Mouse (Mus musculus): ENCODE results near the gene Gm32742. TPM values are rescaled to one million over a fixed set of nuclear protein-coding genes. Genes with fewer than 3 reads are reported as not detected.

Gene Gm32742
- 0.07 and 0.08 TPM in 2 replicates for polyA plus RNA-seq (2014; fragmentation: Nextera tagmentation; extraction: Ambion mirVana)

- 47% methylated on average over 6 of the region's 6 CpGs for WGBS
- Histone ChIP-seq H3K36me3 (ENCODE audit: control insufficient read depth, insufficient read depth, low read length) (no peaks in the 10 kb centered on the region), H3K4me2 (ENCODE audit: low read depth, low read length) (no peak within 1 kb of the TSS), H3K4me3 (ENCODE audit: low read depth, low read length) (no peak within 1 kb of the TSS), H3K9ac (ENCODE audit: low read depth, low read length) (no peak within 1 kb of the TSS), H3K27me3 (replicated peaks; ENCODE audit: control insufficient read depth, insufficient read depth, low read length) (peaks cover 9% of the 10 kb centered on the region; the same call in 1 of the 2 replicates), H3K4me1 (ENCODE audit: control insufficient read depth, insufficient read depth, low read length) (peaks cover 5% of the 10 kb centered on the region; the same call in 1 of the 2 replicates), H3K9me3 (ENCODE audit: control insufficient read depth, low read length) (no peaks in the 10 kb centered on the region), H3K27ac (replicated peaks; ENCODE audit: low read depth, low read length) (no peak within 1 kb of the TSS)
- DNase-seq (ENCODE audit: low spot score): no peak
- no peak for ATAC-seq (ENCODE audit: low read depth)
Measured at GRCm38 (mm10) chr9:51165312-51166180, at the start of gene Gm32742. Gene Gm32742 (minus strand): TSS chr9:51165517.

GRCm38 (mm10) chr9:51213729-51214237, 48.5 kb upstream of the Gm32742 start:
- ATAC-seq (ENCODE audit: low read depth): no peak
- no peaks in the 10 kb centered on the region for H3K9me3 ChIP-seq (ENCODE audit: control insufficient read depth, low read length)

GRCm38 (mm10) chr9:51213023-51213728, 47.9 kb upstream of the Gm32742 start, which contains the start of gene Pou2af1:
Gene Pou2af1 (plus strand): TSS chr9:51213708.
- Histone ChIP-seq H3K27ac (replicated peaks; ENCODE audit: low read depth, low read length) (no peak within 1 kb of the TSS), H3K27me3 (replicated peaks; ENCODE audit: control insufficient read depth, insufficient read depth, low read length) (no peaks in the 10 kb centered on the region), H3K4me2 (ENCODE audit: low read depth, low read length) (no peak within 1 kb of the TSS), H3K9ac (ENCODE audit: low read depth, low read length) (no peak within 1 kb of the TSS), H3K4me1 (ENCODE audit: control insufficient read depth, insufficient read depth, low read length) (no peaks in the 10 kb centered on the region), H3K4me3 (ENCODE audit: low read depth, low read length) (no peak within 1 kb of the TSS), H3K36me3 (ENCODE audit: control insufficient read depth, insufficient read depth, low read length) (no peaks in the 10 kb centered on the region), H3K9me3 (ENCODE audit: control insufficient read depth, low read length) (no peaks in the 10 kb centered on the region)
- no peak for ATAC-seq (ENCODE audit: low read depth)
- no peak for DNase-seq (ENCODE audit: low spot score)
- 80% methylated on average over 20 of the region's 20 CpGs for WGBS

More at GRCm38 (mm10) chr9:51213729-51214237, 48.5 kb upstream of the Gm32742 start:
- 82% methylated on average over 6 of the region's 6 CpGs for WGBS
- H3K4me3 ChIP-seq (ENCODE audit: low read depth, low read length): no peak overlapping the region
- DNase-seq (ENCODE audit: low spot score): no peak
- H3K36me3 ChIP-seq (ENCODE audit: control insufficient read depth, insufficient read depth, low read length): no peaks in the 10 kb centered on the region
- H3K4me2 ChIP-seq (ENCODE audit: low read depth, low read length): no peak overlapping the region
- H3K4me1 ChIP-seq (ENCODE audit: control insufficient read depth, insufficient read depth, low read length): no peaks in the 10 kb centered on the region
- H3K9ac ChIP-seq (ENCODE audit: low read depth, low read length): no peak overlapping the region
- H3K27me3 ChIP-seq (replicated peaks; ENCODE audit: control insufficient read depth, insufficient read depth, low read length): no peaks in the 10 kb centered on the region
- H3K27ac ChIP-seq (replicated peaks; ENCODE audit: low read depth, low read length): no peak overlapping the region

- Histone ChIP-seq H3K4me3 (ENCODE audit: low read depth, low read length) (no peak overlapping the region), H3K4me2 (ENCODE audit: low read depth, low read length) (no peak overlapping the region), H3K27ac (replicated peaks; ENCODE audit: low read depth, low read length) (no peak overlapping the region), H3K4me1 (ENCODE audit: control insufficient read depth, insufficient read depth, low read length) (no peaks in the 10 kb centered on the region), H3K36me3 (ENCODE audit: control insufficient read depth, insufficient read depth, low read length) (no peaks in the 10 kb centered on the region), H3K9me3 (ENCODE audit: control insufficient read depth, low read length) (no peaks in the 10 kb centered on the region), H3K9ac (ENCODE audit: low read depth, low read length) (no peak overlapping the region), H3K27me3 (replicated peaks; ENCODE audit: control insufficient read depth, insufficient read depth, low read length) (no peaks in the 10 kb centered on the region)
- WGBS: 66% methylated on average over 6 of the region's 6 CpGs
- no peak for ATAC-seq (ENCODE audit: low read depth)
- no peak for DNase-seq (ENCODE audit: low spot score)
Measured at GRCm38 (mm10) chr9:51211191-51211590, 45.9 kb upstream of the Gm32742 start.

GRCm38 (mm10) chr9:51208974-51209332, 43.6 kb upstream of the Gm32742 start:
- H3K4me1 ChIP-seq (ENCODE audit: control insufficient read depth, insufficient read depth, low read length): no peaks in the 10 kb centered on the region
- H3K36me3 ChIP-seq (ENCODE audit: control insufficient read depth, insufficient read depth, low read length): no peaks in the 10 kb centered on the region
- no peaks in the 10 kb centered on the region for H3K27me3 ChIP-seq (replicated peaks; ENCODE audit: control insufficient read depth, insufficient read depth, low read length)
- no peaks in the 10 kb centered on the region for H3K9me3 ChIP-seq (ENCODE audit: control insufficient read depth, low read length)
- 83% methylated on average over 2 of the region's 2 CpGs for WGBS
- DNase-seq (ENCODE audit: low spot score) (no peak), ATAC-seq (ENCODE audit: low read depth) (no peak)
- H3K4me3 ChIP-seq (ENCODE audit: low read depth, low read length): no peak overlapping the region
- no peak overlapping the region for H3K9ac ChIP-seq (ENCODE audit: low read depth, low read length)
- H3K4me2 ChIP-seq (ENCODE audit: low read depth, low read length): no peak overlapping the region
- no peak overlapping the region for H3K27ac ChIP-seq (replicated peaks; ENCODE audit: low read depth, low read length)

GRCm38 (mm10) chr9:51194790-51195189, 29.5 kb upstream of the Gm32742 start:
- Histone ChIP-seq H3K4me1 (ENCODE audit: control insufficient read depth, insufficient read depth, low read length) (no peaks in the 10 kb centered on the region), H3K27me3 (replicated peaks; ENCODE audit: control insufficient read depth, insufficient read depth, low read length) (no peaks in the 10 kb centered on the region), H3K9me3 (ENCODE audit: control insufficient read depth, low read length) (peaks cover 3% of the 10 kb centered on the region; the same call in 1 of the 2 replicates), H3K4me2 (ENCODE audit: low read depth, low read length) (no peak overlapping the region), H3K4me3 (ENCODE audit: low read depth, low read length) (no peak overlapping the region), H3K27ac (replicated peaks; ENCODE audit: low read depth, low read length) (no peak overlapping the region), H3K9ac (ENCODE audit: low read depth, low read length) (no peak overlapping the region), H3K36me3 (ENCODE audit: control insufficient read depth, insufficient read depth, low read length) (no peaks in the 10 kb centered on the region)
- WGBS: 66% methylated on average over 4 of the region's 4 CpGs
- no peak for DNase-seq (ENCODE audit: low spot score)
- no peak for ATAC-seq (ENCODE audit: low read depth)

GRCm38 (mm10) chr9:51190655-51191054, 25.3 kb upstream of the Gm32742 start:
- Histone ChIP-seq H3K36me3 (ENCODE audit: control insufficient read depth, insufficient read depth, low read length) (no peaks in the 10 kb centered on the region), H3K27ac (replicated peaks; ENCODE audit: low read depth, low read length) (no peak overlapping the region), H3K4me1 (ENCODE audit: control insufficient read depth, insufficient read depth, low read length) (no peaks in the 10 kb centered on the region), H3K9me3 (ENCODE audit: control insufficient read depth, low read length) (peaks cover 3% of the 10 kb centered on the region; the same call in 1 of the 2 replicates), H3K4me2 (ENCODE audit: low read depth, low read length) (no peak overlapping the region), H3K4me3 (ENCODE audit: low read depth, low read length) (no peak overlapping the region), H3K27me3 (replicated peaks; ENCODE audit: control insufficient read depth, insufficient read depth, low read length) (no peaks in the 10 kb centered on the region), H3K9ac (ENCODE audit: low read depth, low read length) (no peak overlapping the region)
- DNase-seq (ENCODE audit: low spot score): no peak
- no peak for ATAC-seq (ENCODE audit: low read depth)
- 80% methylated on average over 3 of the region's 3 CpGs for WGBS

GRCm38 (mm10) chr9:51185871-51186270, 20.6 kb upstream of the Gm32742 start:
- Histone ChIP-seq H3K9ac (ENCODE audit: low read depth, low read length) (no peak overlapping the region), H3K4me2 (ENCODE audit: low read depth, low read length) (no peak overlapping the region), H3K4me3 (ENCODE audit: low read depth, low read length) (no peak overlapping the region), H3K27ac (replicated peaks; ENCODE audit: low read depth, low read length) (no peak overlapping the region), H3K4me1 (ENCODE audit: control insufficient read depth, insufficient read depth, low read length) (no peaks in the 10 kb centered on the region), H3K36me3 (ENCODE audit: control insufficient read depth, insufficient read depth, low read length) (no peaks in the 10 kb centered on the region), H3K9me3 (ENCODE audit: control insufficient read depth, low read length) (no peaks in the 10 kb centered on the region), H3K27me3 (replicated peaks; ENCODE audit: control insufficient read depth, insufficient read depth, low read length) (no peaks in the 10 kb centered on the region)
- 70% methylated on average over 5 of the region's 5 CpGs for WGBS
- no peak for ATAC-seq (ENCODE audit: low read depth)
- DNase-seq (ENCODE audit: low spot score): no peak

All from embryonic facial prominence, embryonic 14.5 days (tissue).